8 mouse cellular contexts compared by ENCODE assay signal in the genomic region with DNA sequence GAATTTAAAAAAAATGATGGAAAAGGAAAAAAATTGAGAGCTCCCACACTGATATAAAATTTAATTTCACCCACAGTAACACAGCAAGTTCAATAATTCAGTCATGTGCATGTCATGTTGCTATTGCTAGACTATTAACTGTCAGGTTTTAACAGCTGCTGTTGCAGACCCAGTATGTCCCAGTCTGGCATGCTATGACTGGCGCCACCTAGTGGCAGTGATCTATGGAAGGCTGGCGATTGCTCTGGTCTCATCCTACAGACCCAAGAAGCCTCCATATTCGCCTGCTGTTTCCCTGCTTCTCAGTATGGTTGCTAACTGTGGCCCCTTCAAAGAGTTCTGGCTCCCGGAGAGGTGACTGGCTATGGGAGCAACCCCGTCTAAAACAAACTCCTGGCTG. TPM values are rescaled to one million over a fixed set of nuclear protein-coding genes. Genes with fewer than 3 reads are reported as not detected.
DNase-seq lines count a peak whose midpoint lies in the region; ATAC-seq lines count a peak whose summit lies in the region.

No protein-coding gene starts in this region.

- H3K36me3 ChIP-seq in neural tube, embryonic 15.5 days = no peaks in the 10 kb centered on the region
- no peaks in the 10 kb centered on the region for H3K36me3 ChIP-seq in midbrain, embryonic 16.5 days (ENCODE audit: control insufficient read depth, insufficient read depth, low read length)

- intact Hi-C loops in left cerebral cortex, postnatal 4 days (cut with DNase I) = no loop called here

- 4% methylated on average over 5 of the region's 5 CpGs for WGBS in neural tube, embryonic 15.5 days
- 2% methylated on average over 5 of the region's 5 CpGs for WGBS in midbrain, embryonic 16.5 days

- no peak overlapping the region for H3K27ac ChIP-seq in neural tube, embryonic 15.5 days (replicated peaks)
- H3K27ac ChIP-seq in midbrain, embryonic 16.5 days (ENCODE audit: low read length) = no peak overlapping the region

- H3K9me3 ChIP-seq in neural tube, embryonic 15.5 days (replicated peaks) = no peaks in the 10 kb centered on the region
- no peaks in the 10 kb centered on the region for H3K9me3 ChIP-seq in midbrain, embryonic 16.5 days (replicated peaks; ENCODE audit: control insufficient read depth, low read length, poor library complexity, severe bottlenecking)

- no peak overlapping the region for H3K9ac ChIP-seq in neural tube, embryonic 15.5 days (replicated peaks)
- H3K9ac ChIP-seq in midbrain, embryonic 16.5 days (ENCODE audit: low read depth, low read length) = no peak overlapping the region

- no peaks in the 10 kb centered on the region for H3K4me1 ChIP-seq in neural tube, embryonic 15.5 days
- no peaks in the 10 kb centered on the region for H3K4me1 ChIP-seq in midbrain, embryonic 16.5 days (ENCODE audit: control insufficient read depth, insufficient read depth, low read length)

- no peak for ATAC-seq in neural tube, embryonic 15.5 days (ENCODE audit: low FRiP score)
- ATAC-seq in granulocyte monocyte progenitor cell, adult 5-6 weeks (replicated peaks; ENCODE audit: poor library complexity, severe bottlenecking) = peak; percentile 97
- 0 out of 2 replicates have a peak, but pooled peaks have one; percentile 66 for ATAC-seq in midbrain, embryonic 16.5 days

- no peak overlapping the region for H3K4me2 ChIP-seq in neural tube, embryonic 15.5 days
- H3K4me2 ChIP-seq in midbrain, embryonic 16.5 days (ENCODE audit: low read length) = no peak overlapping the region

- peak; percentile 84 for DNase-seq in neural tube, embryonic 10.5 days (ENCODE audit: extremely low spot score, low spot score)
- DNase-seq in embryo, embryonic 11 days = peak; percentile 85
- DNase-seq in kidney, adult 18-20 months = peak; percentile 79
- DNase-seq in left cerebral cortex, postnatal 4 days = peak; percentile 87
- DNase-seq in spleen, postnatal 14 days (ENCODE audit: low spot score in 2 of 2) = peak; percentile 34 to 62

- H3K27me3 ChIP-seq in neural tube, embryonic 15.5 days (replicated peaks) = no peaks in the 10 kb centered on the region
- H3K27me3 ChIP-seq in midbrain, embryonic 16.5 days (ENCODE audit: control insufficient read depth, insufficient read depth, low read depth, low read length) = no peaks in the 10 kb centered on the region

- no peak overlapping the region for H3K4me3 ChIP-seq in neural tube, embryonic 15.5 days (replicated peaks)
- no peak overlapping the region for H3K4me3 ChIP-seq in midbrain, embryonic 16.5 days (ENCODE audit: low read depth, low read length)

RNA-seq across cellular contexts. Expression of a gene that starts 38.9 kb away (rescaled TPM):
- polyA plus RNA-seq in neural tube, embryonic 15.5 days (2015; fragmentation: Nextera tagmentation; extraction: Ambion mirVana) = 12.4 and 12.5 TPM in 2 replicates
- total RNA-seq in granulocyte monocyte progenitor cell, adult 5-6 weeks (2014; fragmentation: Nextera tagmentation) = not detected in 2 replicates
- total RNA-seq in granulocyte monocyte progenitor cell, adult 5-6 weeks (2017) = 1.4 TPM in 1 of 2 replicates, not detected in the other
- total RNA-seq in left cerebral cortex, postnatal 4 days (2021) = 10 to 100 TPM; 18.6 to 21.2 TPM
- 7.7 and 7.9 TPM in 2 replicates for polyA plus RNA-seq in midbrain, embryonic 16.5 days (2015; fragmentation: Nextera tagmentation; extraction: Ambion mirVana)

Comparison
In these comparisons a context has a peak if more than half of its experiments do, and no peak if none do; other contexts are left out.
1. RNA of a gene that starts 38.9 kb away (total RNA-seq): 18.6 to 21.2 TPM in left cerebral cortex, postnatal 4 days; 1.4 TPM in granulocyte monocyte progenitor cell, adult 5-6 weeks; every median in the first group is over 4 times any median in the second.
2. Peak in every context shown above with its lines, with median percentiles within 50 percentile points of each other: DNase-seq.